Mouse (Mus musculus): ENCODE data around the gene Lhfpl2. TPM values are rescaled to one million over a fixed set of nuclear protein-coding genes. Genes with fewer than 3 reads are reported as not detected.

Gene Lhfpl2
- polyA plus RNA-seq, 1 experiment from 2014 or later = 10.2 TPM

GRCm38 (mm10) chr13:94140446-94140845 is 82.8 kb downstream of the Lhfpl2 start:
- Histone ChIP-seq H3K4me1 (replicated peaks; ENCODE audit: control insufficient read depth, insufficient read depth, low read length) (no peaks in the 10 kb centered on the region), H3K4me2 (replicated peaks; ENCODE audit: low read depth) (no peak overlapping the region), H3K9me3 (ENCODE audit: control insufficient read depth) (no peaks in the 10 kb centered on the region), H3K27me3 (replicated peaks; ENCODE audit: control insufficient read depth, insufficient read depth, low read length) (no peaks in the 10 kb centered on the region), H3K4me3 (ENCODE audit: low read depth, low read length) (no peak overlapping the region), H3K27ac (ENCODE audit: low read depth, low read length) (no peak overlapping the region), H3K36me3 (ENCODE audit: control insufficient read depth, insufficient read depth) (no peaks in the 10 kb centered on the region), H3K9ac (ENCODE audit: low read depth, low read length) (no peak overlapping the region)
- 65% methylated on average over 4 of the region's 4 CpGs for WGBS
- ATAC-seq = no peak
- TF ChIP-seq CTCF (IDR thresholded peaks at IDR 0.05; ENCODE audit: low read depth) = no peak

- Histone ChIP-seq H3K4me1 (replicated peaks; ENCODE audit: control insufficient read depth, insufficient read depth, low read length) (no peaks in the 10 kb centered on the region), H3K27ac (ENCODE audit: low read depth, low read length) (no peak overlapping the region), H3K9ac (ENCODE audit: low read depth, low read length) (no peak overlapping the region), H3K9me3 (ENCODE audit: control insufficient read depth) (no peaks in the 10 kb centered on the region), H3K4me2 (replicated peaks; ENCODE audit: low read depth) (no peak overlapping the region), H3K4me3 (ENCODE audit: low read depth, low read length) (no peak overlapping the region), H3K27me3 (replicated peaks; ENCODE audit: control insufficient read depth, insufficient read depth, low read length) (no peaks in the 10 kb centered on the region), H3K36me3 (ENCODE audit: control insufficient read depth, insufficient read depth) (no peaks in the 10 kb centered on the region)
- WGBS = 38% methylated on average over 12 of the region's 12 CpGs
- no peak for ATAC-seq
- peak; percentile 81 for TF ChIP-seq CTCF (IDR thresholded peaks at IDR 0.05; ENCODE audit: low read depth)
These were observed 85.6 kb downstream of the Lhfpl2 start for GRCm38 (mm10) chr13:94143063-94143652.

GRCm38 (mm10) chr13:94144451-94144850 is 86.9 kb downstream of the Lhfpl2 start:
- WGBS = 81% methylated on average over 8 of the region's 8 CpGs
- Histone ChIP-seq H3K4me3 (ENCODE audit: low read depth, low read length) (no peak overlapping the region), H3K27ac (ENCODE audit: low read depth, low read length) (no peak overlapping the region), H3K4me2 (replicated peaks; ENCODE audit: low read depth) (no peak overlapping the region), H3K9ac (ENCODE audit: low read depth, low read length) (no peak overlapping the region), H3K9me3 (ENCODE audit: control insufficient read depth) (no peaks in the 10 kb centered on the region), H3K36me3 (ENCODE audit: control insufficient read depth, insufficient read depth) (no peaks in the 10 kb centered on the region), H3K4me1 (replicated peaks; ENCODE audit: control insufficient read depth, insufficient read depth, low read length) (no peaks in the 10 kb centered on the region), H3K27me3 (replicated peaks; ENCODE audit: control insufficient read depth, insufficient read depth, low read length) (no peaks in the 10 kb centered on the region)
- ATAC-seq = no peak
- TF ChIP-seq CTCF (IDR thresholded peaks at IDR 0.05; ENCODE audit: low read depth) = no peak

GRCm38 (mm10) chr13:94147257-94147656 is 89.7 kb downstream of the Lhfpl2 start:
- H3K27ac ChIP-seq (ENCODE audit: low read depth, low read length) = no peak overlapping the region
- ATAC-seq = no peak
- H3K36me3 ChIP-seq (ENCODE audit: control insufficient read depth, insufficient read depth) = no peaks in the 10 kb centered on the region
- TF ChIP-seq CTCF (IDR thresholded peaks at IDR 0.05; ENCODE audit: low read depth) = peak; percentile 79
- H3K4me1 ChIP-seq (replicated peaks; ENCODE audit: control insufficient read depth, insufficient read depth, low read length) = 0 out of 2 replicates have a peak, but pooled peaks cover 7% of the 10 kb centered on the region
- WGBS = 37% methylated on average over 4 of the region's 4 CpGs
- H3K4me2 ChIP-seq (replicated peaks; ENCODE audit: low read depth) = no peak overlapping the region
- H3K27me3 ChIP-seq (replicated peaks; ENCODE audit: control insufficient read depth, insufficient read depth, low read length) = no peaks in the 10 kb centered on the region
- H3K4me3 ChIP-seq (ENCODE audit: low read depth, low read length) = no peak overlapping the region
- no peaks in the 10 kb centered on the region for H3K9me3 ChIP-seq (ENCODE audit: control insufficient read depth)
- no peak overlapping the region for H3K9ac ChIP-seq (ENCODE audit: low read depth, low read length)

- 76% methylated on average over 5 of the region's 5 CpGs for WGBS
- Histone ChIP-seq H3K4me1 (replicated peaks; ENCODE audit: control insufficient read depth, insufficient read depth, low read length) (0 out of 2 replicates have a peak, but pooled peaks cover 7% of the 10 kb centered on the region), H3K4me3 (ENCODE audit: low read depth, low read length) (no peak overlapping the region), H3K9me3 (ENCODE audit: control insufficient read depth) (no peaks in the 10 kb centered on the region), H3K27ac (ENCODE audit: low read depth, low read length) (no peak overlapping the region), H3K36me3 (ENCODE audit: control insufficient read depth, insufficient read depth) (no peaks in the 10 kb centered on the region), H3K27me3 (replicated peaks; ENCODE audit: control insufficient read depth, insufficient read depth, low read length) (no peaks in the 10 kb centered on the region), H3K9ac (ENCODE audit: low read depth, low read length) (no peak overlapping the region), H3K4me2 (replicated peaks; ENCODE audit: low read depth) (no peak overlapping the region)
- ATAC-seq = no peak
- TF ChIP-seq CTCF (IDR thresholded peaks at IDR 0.05; ENCODE audit: low read depth) = no peak
These were observed 91.4 kb downstream of the Lhfpl2 start for GRCm38 (mm10) chr13:94149006-94149405.

GRCm38 (mm10) chr13:94149781-94150180 is 92.2 kb downstream of the Lhfpl2 start:
- 98% methylated on average over 8 of the region's 8 CpGs for WGBS
- H3K27me3 ChIP-seq (replicated peaks; ENCODE audit: control insufficient read depth, insufficient read depth, low read length) = no peaks in the 10 kb centered on the region
- H3K4me3 ChIP-seq (ENCODE audit: low read depth, low read length) = no peak overlapping the region
- H3K27ac ChIP-seq (ENCODE audit: low read depth, low read length) = no peak overlapping the region
- no peak overlapping the region for H3K4me2 ChIP-seq (replicated peaks; ENCODE audit: low read depth)
- TF ChIP-seq CTCF (IDR thresholded peaks at IDR 0.05; ENCODE audit: low read depth) = no peak
- H3K9ac ChIP-seq (ENCODE audit: low read depth, low read length) = no peak overlapping the region
- no peaks in the 10 kb centered on the region for H3K36me3 ChIP-seq (ENCODE audit: control insufficient read depth, insufficient read depth)
- no peaks in the 10 kb centered on the region for H3K9me3 ChIP-seq (ENCODE audit: control insufficient read depth)
- ATAC-seq = no peak
- H3K4me1 ChIP-seq (replicated peaks; ENCODE audit: control insufficient read depth, insufficient read depth, low read length) = 0 out of 2 replicates have a peak, but pooled peaks cover 9% of the 10 kb centered on the region

All from intestine, postnatal 0 days (tissue).